Mouse (Mus musculus): ENCODE results near the gene Jmjd6. TPM values are rescaled to one million over a fixed set of nuclear protein-coding genes. Genes with fewer than 3 reads are reported as not detected.

The Jmjd6 gene
- total RNA-seq, 1 experiment from 2014 or later = 28.4 TPM

GRCm38 (mm10) chr11:116807116-116807515 is 36.1 kb downstream of the Jmjd6 start:
- DNase-seq = no peak

- DNase-seq = no peak
Measured at GRCm38 (mm10) chr11:116806136-116807071, 36.8 kb downstream of the Jmjd6 start.

DNA sequence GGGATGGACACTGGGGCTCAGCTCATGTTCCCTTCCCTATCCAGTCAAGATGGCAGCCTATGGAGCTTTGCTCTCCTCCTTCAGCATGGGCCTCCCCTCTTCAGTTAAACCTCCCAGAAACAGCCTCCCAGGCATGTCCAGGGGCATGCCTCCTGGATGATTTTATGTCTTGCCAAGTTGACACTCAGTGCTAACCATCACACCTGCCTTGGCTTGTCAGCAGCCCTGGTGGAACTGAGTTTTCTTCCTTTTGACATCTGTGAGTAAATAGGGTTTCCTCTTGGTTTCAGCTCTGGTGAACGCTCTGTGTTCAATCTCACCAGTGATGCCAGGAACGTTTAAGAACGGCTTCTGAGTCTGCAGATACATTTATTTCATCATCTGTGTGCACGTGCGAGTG is 40.5 kb downstream of the Jmjd6 start:
- DNase-seq = no peak

DNA sequence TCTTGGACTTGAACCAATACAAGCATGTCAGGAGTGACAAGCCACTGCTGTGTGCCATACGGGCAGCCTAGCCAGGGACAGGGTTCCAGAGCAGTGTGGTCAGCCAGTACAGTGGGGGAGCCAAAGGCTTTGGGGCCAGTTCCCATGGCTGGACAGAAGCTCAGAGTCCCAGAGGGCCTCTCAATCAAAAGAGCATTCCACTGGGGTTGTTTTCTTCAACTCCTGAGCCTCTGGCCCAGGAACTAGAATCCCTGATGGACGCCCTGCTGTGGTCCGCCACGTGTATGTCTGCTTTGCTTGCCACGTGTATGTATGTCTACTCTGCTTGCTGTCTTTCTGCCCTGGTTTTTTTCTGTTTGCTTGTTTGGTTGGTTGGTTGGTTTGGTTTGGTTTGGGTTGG is 42.1 kb downstream of the Jmjd6 start:
- DNase-seq = no peak

DNA sequence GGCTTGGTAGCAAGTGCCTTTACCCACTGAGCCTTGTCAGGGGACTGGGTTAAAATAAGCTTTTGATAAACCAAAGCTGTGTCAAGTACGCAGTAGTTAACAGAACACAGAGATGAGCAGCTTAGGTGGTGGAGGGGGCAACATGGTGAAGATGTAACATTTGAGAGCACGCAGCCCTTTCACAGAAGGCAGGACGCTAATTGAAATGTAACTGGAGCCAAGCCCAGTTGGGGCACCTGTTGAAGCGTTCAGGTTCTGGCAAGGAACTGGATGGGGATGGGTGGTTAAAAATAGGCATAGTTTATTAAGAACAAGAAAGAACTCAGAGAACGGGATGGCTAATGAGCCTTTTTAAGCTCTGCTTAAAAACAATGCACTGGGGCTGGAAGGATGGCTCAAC is 43.9 kb downstream of the Jmjd6 start:
- no peak for DNase-seq

Other genes starting within 250 kb of the Jmjd6 start
- gene Rhbdf2, start 216.4 kb downstream of the Jmjd6 start, total RNA-seq (2021) = 17.7 and 24.6 TPM in 2 replicates
- gene Prcd, start 189.9 kb downstream of the Jmjd6 start, total RNA-seq (2021) = 9.2 and 13.0 TPM in 2 replicates
- 18.7 and 25.4 TPM in 2 replicates for gene Cygb, start 189.1 kb downstream of the Jmjd6 start, total RNA-seq (2021)
- gene St6galnac1, start 67.9 kb downstream of the Jmjd6 start, total RNA-seq (2021) = not detected in 2 replicates
- 26.0 and 44.7 TPM in 2 replicates for gene Mxra7, start 15.4 kb downstream of the Jmjd6 start, total RNA-seq (2021)
- gene Mettl23, start 171 bp downstream of the Jmjd6 start, total RNA-seq (2021) = 21.7 and 29.6 TPM in 2 replicates
- 39.6 and 41.7 TPM in 2 replicates for gene Mfsd11, start 9.0 kb upstream of the Jmjd6 start, total RNA-seq (2021)
- 254 and 258 TPM in 2 replicates for gene Srsf2, start 9.6 kb upstream of the Jmjd6 start, total RNA-seq (2021)
- gene Mgat5b, start 75.4 kb upstream of the Jmjd6 start, total RNA-seq (2021) = 0.57 and 0.94 TPM in 2 replicates

Data from adrenal gland, postnatal 25 days (tissue).